Mouse (Mus musculus) MEL (cell line): ENCODE results near the gene Mup6.

Source experiments
- CHD2 ChIP-seq: IDR thresholded peaks from 2 replicates; pipeline ENCODE4 v1.6.1; 2011; ENCODE audit warnings: low read length, improper control_type of control experiment
- EP300 ChIP-seq, 2 experiments: IDR thresholded peaks; 2 replicates each; pipeline ENCODE4 v1.6.1; 2011; ENCODE audit warnings: improper control_type of control experiment in 2 of 2, low read length in 2 of 2, low read depth in 1 of 2, mild to moderate bottlenecking in 1 of 2
- JUND ChIP-seq: IDR thresholded peaks from 2 replicates; pipeline ENCODE4 v1.6.1; 2011; ENCODE audit warnings: low read depth, mild to moderate bottlenecking, improper control_type of control experiment, low read length
- MAFK ChIP-seq: IDR thresholded peaks from 2 replicates; pipeline ENCODE4 v1.6.1; 2011; ENCODE audit warnings: low read depth, mild to moderate bottlenecking, low read length, improper control_type of control experiment, borderline replicate concordance
- MAX ChIP-seq: IDR thresholded peaks from 2 replicates; pipeline ENCODE4 v1.6.1; 2011; ENCODE audit warnings: low read length, improper control_type of control experiment
- MXI1 ChIP-seq: IDR thresholded peaks from 2 replicates; pipeline ENCODE4 v1.6.1; 2011; ENCODE audit warnings: mild to moderate bottlenecking, low read depth, low read length, improper control_type of control experiment
- POLR2AphosphoS5 ChIP-seq: IDR thresholded peaks from 2 replicates; pipeline ENCODE4 v1.6.1; 2012; ENCODE audit warnings: low read depth, borderline replicate concordance, mild to moderate bottlenecking, inconsistent platforms, low read length, moderate library complexity, mixed read lengths
- SIN3A ChIP-seq: IDR thresholded peaks from 2 replicates; pipeline ENCODE4 v1.6.1; 2012; ENCODE audit warnings: low read length, improper control_type of control experiment, inconsistent platforms
- TCF12 ChIP-seq: IDR thresholded peaks from 2 replicates; pipeline ENCODE4 v1.6.1; 2014; ENCODE audit warnings: low read depth, mild to moderate bottlenecking, inconsistent platforms, low read length, improper control_type of control experiment, moderate library complexity
- USF2 ChIP-seq, 2 experiments: IDR thresholded peaks; 2 replicates each; pipeline ENCODE4 v1.6.1; 2011 to 2012; ENCODE audit warnings: improper control_type of control experiment in 2 of 2, low read length in 2 of 2, borderline replicate concordance in 1 of 2, inconsistent platforms in 1 of 2, low read depth in 1 of 2, mild to moderate bottlenecking in 1 of 2; ENCODE audit not compliant: insufficient read depth in 1 of 2

GRCm38 (mm10) chr4:59937543-59937942 lies 26.6 kb upstream of the Mup6 start:
- TF ChIP-seq TCF12 (no peak), POLR2AphosphoS5 (no peak), CHD2 (no peak), MXI1 (no peak), MAX (no peak), MAFK (no peak), USF2 (IDR thresholded peaks at IDR 0.05; ENCODE audit: borderline replicate concordance in 1 of 2, insufficient read depth in 1 of 2, low read depth in 1 of 2, low read length in 2 of 2) (no peak), SIN3A (no peak), EP300 (IDR thresholded peaks at IDR 0.05; ENCODE audit: low read depth in 1 of 2, low read length in 2 of 2) (no peak), JUND (no peak)
